Mouse (Mus musculus) megakaryocyte, embryonic 14.5 days (primary cell): Measurements from ENCODE around the gene Elavl2. TPM values are rescaled to one million over a fixed set of nuclear protein-coding genes. Genes with fewer than 3 reads are reported as not detected.
"Not testable (repeated sequence)": the region's sequence is repeated elsewhere in the genome, so short reads cannot be mapped to it uniquely, and the experiment has no call there.

Source experiments
- H3K27me3 ChIP-seq: replicated peaks from 2 replicates; pipeline ENCODE3; 2012; ENCODE audit warnings: inconsistent platforms
- H3K36me3 ChIP-seq: replicated peaks from 2 replicates; pipeline ENCODE3; 2012; ENCODE audit warnings: low read length, inconsistent platforms, mixed read lengths
- H3K4me1 ChIP-seq: 2 replicates; pipeline ENCODE4 v1.6.1; 2012; ENCODE audit warnings: inconsistent platforms
- H3K4me3 ChIP-seq: replicated peaks from 2 replicates; pipeline ENCODE3; 2012; ENCODE audit warnings: moderate library complexity, mild to moderate bottlenecking, inconsistent platforms
- H3K9me3 ChIP-seq: 2 replicates; pipeline ENCODE4 v1.6.1; 2012; ENCODE audit warnings: inconsistent platforms
- FLI1 ChIP-seq: IDR thresholded peaks from 2 replicates; pipeline ENCODE4 v1.6.1; 2012; ENCODE audit warnings: low read length, inconsistent platforms, mixed read lengths
- GATA1 ChIP-seq: IDR thresholded peaks from 3 replicates; pipeline ENCODE4 v1.6.1; 2012; ENCODE audit warnings: mixed read lengths, low read length, inconsistent platforms, borderline replicate concordance
- polyA plus RNA-seq: library from polyadenylated mRNA; stranded (reverse); fragments of >175 nt; gene quantifications from 2 replicates; pipeline ENCODE4 v1.2.3, GENCODE M21; 2012; ENCODE audit warnings: low replicate concordance; ENCODE audit not compliant: insufficient read depth

The Elavl2 gene
- polyA plus RNA-seq, 1 experiment: 0.10 TPM

GRCm38 (mm10) chr4:91260622-91261021, 140.0 kb downstream of the Elavl2 start:
- no peak overlapping the region for H3K4me3 ChIP-seq
- H3K4me1 ChIP-seq: no peaks in the 10 kb centered on the region
- no peaks in the 10 kb centered on the region for H3K27me3 ChIP-seq
- H3K9me3 ChIP-seq: peaks cover 9% of the 10 kb centered on the region; the same call in 1 of the 2 replicates
- H3K36me3 ChIP-seq: no peaks in the 10 kb centered on the region
- TF ChIP-seq FLI1 (no peak), GATA1 (no peak)

GRCm38 (mm10) chr4:91248650-91249049, 151.9 kb downstream of the Elavl2 start:
- Histone ChIP-seq H3K9me3 (0 out of 2 replicates have a peak, but pooled peaks cover 2% of the 10 kb centered on the region), H3K4me3 (no peak overlapping the region), H3K27me3 (no peaks in the 10 kb centered on the region), H3K36me3 (no peaks in the 10 kb centered on the region), H3K4me1 (no peaks in the 10 kb centered on the region)
- TF ChIP-seq GATA1 (no peak), FLI1 (no peak)

GRCm38 (mm10) chr4:91245136-91245535, 155.4 kb downstream of the Elavl2 start:
- not testable (repeated sequence) for H3K4me3 ChIP-seq, H3K36me3 ChIP-seq, H3K27me3 ChIP-seq, H3K4me1 ChIP-seq, H3K9me3 ChIP-seq

- Histone ChIP-seq H3K27me3 (no peaks in the 10 kb centered on the region), H3K4me1 (no peaks in the 10 kb centered on the region), H3K9me3 (peaks cover 7% of the 10 kb centered on the region; the same call in 1 of the 2 replicates), H3K36me3 (no peaks in the 10 kb centered on the region), H3K4me3 (no peak overlapping the region)
- TF ChIP-seq FLI1 (no peak), GATA1 (no peak)
Observed at GRCm38 (mm10) chr4:91244554-91244953, 156.0 kb downstream of the Elavl2 start.

GRCm38 (mm10) chr4:91243896-91244295, 156.7 kb downstream of the Elavl2 start:
- TF ChIP-seq GATA1 (no peak), FLI1 (no peak)
- Histone ChIP-seq H3K9me3 (peaks cover 10% of the 10 kb centered on the region), H3K27me3 (no peaks in the 10 kb centered on the region)

GRCm38 (mm10) chr4:91238739-91239485, 161.7 kb downstream of the Elavl2 start:
- Histone ChIP-seq H3K9me3 (peaks cover 17% of the 10 kb centered on the region), H3K36me3 (no peaks in the 10 kb centered on the region), H3K4me1 (no peaks in the 10 kb centered on the region), H3K4me3 (no peak overlapping the region), H3K27me3 (no peaks in the 10 kb centered on the region)
- TF ChIP-seq GATA1: no peak
- TF ChIP-seq FLI1: no peak

More at GRCm38 (mm10) chr4:91243896-91244295, 156.7 kb downstream of the Elavl2 start:
- H3K4me3 ChIP-seq: no peak overlapping the region
- H3K4me1 ChIP-seq: no peaks in the 10 kb centered on the region
- no peaks in the 10 kb centered on the region for H3K36me3 ChIP-seq

GRCm38 (mm10) chr4:91236976-91237375, 163.6 kb downstream of the Elavl2 start:
- H3K4me3 ChIP-seq: no peak overlapping the region
- no peaks in the 10 kb centered on the region for H3K27me3 ChIP-seq
- H3K36me3 ChIP-seq: no peaks in the 10 kb centered on the region
- TF ChIP-seq FLI1 (no peak), GATA1 (no peak)
- H3K9me3 ChIP-seq: peaks cover 20% of the 10 kb centered on the region
- H3K4me1 ChIP-seq: no peaks in the 10 kb centered on the region

- H3K36me3 ChIP-seq: no peaks in the 10 kb centered on the region
- H3K4me3 ChIP-seq: no peak overlapping the region
- H3K9me3 ChIP-seq: peaks cover 22% of the 10 kb centered on the region
- H3K4me1 ChIP-seq: no peaks in the 10 kb centered on the region
- no peaks in the 10 kb centered on the region for H3K27me3 ChIP-seq
- TF ChIP-seq GATA1 (no peak), FLI1 (no peak)
Observed at GRCm38 (mm10) chr4:91234941-91235340, 165.6 kb downstream of the Elavl2 start.

- H3K36me3 ChIP-seq: no peaks in the 10 kb centered on the region
- H3K4me3 ChIP-seq: no peak overlapping the region
- TF ChIP-seq FLI1 (no peak), GATA1 (no peak)
- no peaks in the 10 kb centered on the region for H3K4me1 ChIP-seq
- H3K9me3 ChIP-seq: peaks cover 13% of the 10 kb centered on the region; the same call in 1 of the 2 replicates
- H3K27me3 ChIP-seq: no peaks in the 10 kb centered on the region
Observed at GRCm38 (mm10) chr4:91233599-91233998, 167.0 kb downstream of the Elavl2 start.

GRCm38 (mm10) chr4:91230439-91230863, 170.1 kb downstream of the Elavl2 start:
- Histone ChIP-seq H3K4me3 (no peak overlapping the region), H3K9me3 (peaks cover 12% of the 10 kb centered on the region; the same call in 1 of the 2 replicates), H3K36me3 (no peaks in the 10 kb centered on the region), H3K4me1 (no peaks in the 10 kb centered on the region), H3K27me3 (no peaks in the 10 kb centered on the region)
- TF ChIP-seq FLI1 (no peak), GATA1 (no peak)

GRCm38 (mm10) chr4:91228341-91228740, 172.2 kb downstream of the Elavl2 start:
- Histone ChIP-seq H3K36me3 (no peaks in the 10 kb centered on the region), H3K4me1 (no peaks in the 10 kb centered on the region), H3K27me3 (no peaks in the 10 kb centered on the region), H3K4me3 (no peak overlapping the region), H3K9me3 (peaks cover 12% of the 10 kb centered on the region; the same call in 1 of the 2 replicates)
- TF ChIP-seq FLI1 (no peak), GATA1 (no peak)
